Mouse (Mus musculus) spleen, postnatal 4 days (tissue): ENCODE results near the gene Pawr.
"Not testable (repeated sequence)": the region's sequence is repeated elsewhere in the genome, so short reads cannot be mapped to it uniquely, and the experiment has no call there.

ENCODE experiments used
- DNase-seq, 2 experiments: peaks; one replicate each; pipeline ENCODE4 v3.0.0; 2022; ENCODE audit warnings: low spot score in 2 of 2

Pawr gene

GRCm38 (mm10) chr10:108435616-108436015 lies 103.7 kb downstream of the Pawr start:
- no peak for DNase-seq

GRCm38 (mm10) chr10:108436365-108436764 lies 104.4 kb downstream of the Pawr start:
- no peak for DNase-seq

- not testable (repeated sequence) for DNase-seq
These were observed 108.3 kb downstream of the Pawr start for GRCm38 (mm10) chr10:108440251-108440650.

- no peak for DNase-seq
These were observed 112.3 kb downstream of the Pawr start for GRCm38 (mm10) chr10:108443931-108444876.

- DNase-seq, result no peak
These were observed 113.2 kb downstream of the Pawr start for GRCm38 (mm10) chr10:108445123-108445522.

- no peak for DNase-seq
These were observed 113.7 kb downstream of the Pawr start for GRCm38 (mm10) chr10:108445606-108446005.

- DNase-seq, result peak; percentile 17 to 63
These were observed 114.4 kb downstream of the Pawr start for GRCm38 (mm10) chr10:108446041-108446931.

- no peak for DNase-seq
These were observed 115.3 kb downstream of the Pawr start for GRCm38 (mm10) chr10:108447211-108447610.

- DNase-seq, result no peak
These were observed 116.5 kb downstream of the Pawr start for GRCm38 (mm10) chr10:108448421-108448820.

- DNase-seq, result no peak
These were observed 118.5 kb downstream of the Pawr start for GRCm38 (mm10) chr10:108450401-108450800.

- DNase-seq, result no peak
These were observed 119.6 kb downstream of the Pawr start for GRCm38 (mm10) chr10:108451516-108451915.

GRCm38 (mm10) chr10:108452421-108452820 lies 120.5 kb downstream of the Pawr start:
- no peak for DNase-seq

GRCm38 (mm10) chr10:108453561-108453960 lies 121.6 kb downstream of the Pawr start:
- no peak for DNase-seq

- no peak for DNase-seq
These were observed 122.8 kb downstream of the Pawr start for GRCm38 (mm10) chr10:108454691-108455117.

GRCm38 (mm10) chr10:108455204-108455603 lies 123.3 kb downstream of the Pawr start:
- no peak for DNase-seq

GRCm38 (mm10) chr10:108455883-108456282 lies 124.0 kb downstream of the Pawr start:
- no peak for DNase-seq

- DNase-seq, result no peak
These were observed 125.1 kb downstream of the Pawr start for GRCm38 (mm10) chr10:108457054-108457453.

GRCm38 (mm10) chr10:108461862-108462261 lies 129.9 kb downstream of the Pawr start:
- no peak for DNase-seq
